Mouse (Mus musculus): ENCODE data around the gene Drd1. TPM values are rescaled to one million over a fixed set of nuclear protein-coding genes. Genes with fewer than 3 reads are reported as not detected.

The Drd1 gene
- polyA plus RNA-seq, 1 experiment from 2014 or later, result 1.7 TPM

DNA sequence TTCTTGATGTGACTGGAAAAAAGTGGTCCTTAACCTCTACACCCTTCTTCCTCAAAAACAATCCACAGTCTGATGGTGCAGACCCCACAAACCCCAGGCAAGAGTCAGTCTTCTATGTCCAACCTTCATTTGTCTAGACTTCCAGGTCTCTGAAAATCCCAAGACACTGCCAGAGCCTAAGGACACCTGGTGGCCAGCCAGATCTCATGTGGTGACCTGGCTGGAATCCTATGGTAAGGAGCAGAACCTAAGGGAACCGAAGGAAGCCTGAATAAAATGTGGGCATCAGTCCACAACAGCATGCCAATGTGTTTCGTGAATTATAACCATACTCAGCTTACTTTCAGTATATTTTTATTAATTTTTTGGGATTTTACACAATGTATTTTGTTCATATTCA, 15.2 kb downstream of the Drd1 start:
- Histone ChIP-seq H3K36me3 (ENCODE audit: control insufficient read depth, insufficient read depth, low read length) (no peaks in the 10 kb centered on the region), H3K27ac (replicated peaks; ENCODE audit: low read depth, low read length) (no peak overlapping the region), H3K4me2 (ENCODE audit: low read length) (no peak overlapping the region), H3K9me3 (ENCODE audit: control insufficient read depth, low read length) (no peaks in the 10 kb centered on the region), H3K4me1 (ENCODE audit: control insufficient read depth, insufficient read depth, low read length) (no peaks in the 10 kb centered on the region), H3K4me3 (replicated peaks; ENCODE audit: low read depth, low read length) (no peak overlapping the region), H3K9ac (replicated peaks; ENCODE audit: low read length) (no peak overlapping the region), H3K27me3 (ENCODE audit: control insufficient read depth, insufficient read depth, low read length) (no peaks in the 10 kb centered on the region)
- DNase-seq (no peak), ATAC-seq (ENCODE audit: low FRiP score, low TSS enrichment) (no peak)
- 94% methylated on average over 2 of the region's 2 CpGs for WGBS

GRCm38 (mm10) chr13:54037936-54038335, 17.6 kb downstream of the Drd1 start:
- Histone ChIP-seq H3K4me2 (ENCODE audit: low read length) (no peak overlapping the region), H3K9me3 (ENCODE audit: control insufficient read depth, low read length) (no peaks in the 10 kb centered on the region), H3K27me3 (ENCODE audit: control insufficient read depth, insufficient read depth, low read length) (no peaks in the 10 kb centered on the region), H3K9ac (replicated peaks; ENCODE audit: low read length) (no peak overlapping the region), H3K36me3 (ENCODE audit: control insufficient read depth, insufficient read depth, low read length) (no peaks in the 10 kb centered on the region), H3K4me3 (replicated peaks; ENCODE audit: low read depth, low read length) (no peak overlapping the region), H3K4me1 (ENCODE audit: control insufficient read depth, insufficient read depth, low read length) (no peaks in the 10 kb centered on the region), H3K27ac (replicated peaks; ENCODE audit: low read depth, low read length) (no peak overlapping the region)
- DNase-seq (no peak), ATAC-seq (ENCODE audit: low FRiP score, low TSS enrichment) (no peak)
- 84% methylated on average over 4 of the region's 4 CpGs for WGBS

DNA sequence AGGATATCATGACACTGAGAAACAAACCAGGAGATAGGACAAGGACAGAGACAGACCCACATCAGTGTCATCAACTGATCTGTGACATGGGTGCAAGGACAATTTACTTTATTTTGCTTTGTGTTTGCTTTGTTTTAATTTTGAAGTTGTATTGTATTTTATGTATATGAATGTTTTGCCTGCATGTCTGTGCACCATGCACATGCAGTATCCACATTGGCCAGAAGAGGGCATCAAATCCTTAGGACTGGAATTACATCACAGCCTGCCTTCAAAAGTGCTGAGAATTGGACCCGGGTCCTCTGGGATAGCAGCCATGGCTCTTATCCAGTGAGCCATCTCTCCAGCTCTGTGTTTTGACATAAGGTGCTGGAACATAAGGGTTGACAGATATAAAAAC, 20.0 kb downstream of the Drd1 start:
- H3K4me2 ChIP-seq (ENCODE audit: low read length), result no peak overlapping the region
- no peaks in the 10 kb centered on the region for H3K27me3 ChIP-seq (ENCODE audit: control insufficient read depth, insufficient read depth, low read length)
- no peak overlapping the region for H3K9ac ChIP-seq (replicated peaks; ENCODE audit: low read length)
- DNase-seq (no peak), ATAC-seq (ENCODE audit: low FRiP score, low TSS enrichment) (no peak)
- H3K9me3 ChIP-seq (ENCODE audit: control insufficient read depth, low read length), result no peaks in the 10 kb centered on the region
- H3K27ac ChIP-seq (replicated peaks; ENCODE audit: low read depth, low read length), result no peak overlapping the region
- no peaks in the 10 kb centered on the region for H3K36me3 ChIP-seq (ENCODE audit: control insufficient read depth, insufficient read depth, low read length)
- WGBS, result 75% methylated on average over 1 of the region's 1 CpGs
- no peak overlapping the region for H3K4me3 ChIP-seq (replicated peaks; ENCODE audit: low read depth, low read length)
- H3K4me1 ChIP-seq (ENCODE audit: control insufficient read depth, insufficient read depth, low read length), result no peaks in the 10 kb centered on the region

- H3K27me3 ChIP-seq (ENCODE audit: control insufficient read depth, insufficient read depth, low read length), result no peaks in the 10 kb centered on the region
- 84% methylated on average over 4 of the region's 4 CpGs for WGBS
- no peak overlapping the region for H3K4me3 ChIP-seq (replicated peaks; ENCODE audit: low read depth, low read length)
- no peaks in the 10 kb centered on the region for H3K36me3 ChIP-seq (ENCODE audit: control insufficient read depth, insufficient read depth, low read length)
- no peak for ATAC-seq (ENCODE audit: low FRiP score, low TSS enrichment)
- no peak overlapping the region for H3K9ac ChIP-seq (replicated peaks; ENCODE audit: low read length)
- H3K4me2 ChIP-seq (ENCODE audit: low read length), result no peak overlapping the region
- no peak overlapping the region for H3K27ac ChIP-seq (replicated peaks; ENCODE audit: low read depth, low read length)
- no peaks in the 10 kb centered on the region for H3K9me3 ChIP-seq (ENCODE audit: control insufficient read depth, low read length)
- no peak for DNase-seq
- no peaks in the 10 kb centered on the region for H3K4me1 ChIP-seq (ENCODE audit: control insufficient read depth, insufficient read depth, low read length)
These were observed 21.9 kb downstream of the Drd1 start for GRCm38 (mm10) chr13:54033653-54034052.

DNA sequence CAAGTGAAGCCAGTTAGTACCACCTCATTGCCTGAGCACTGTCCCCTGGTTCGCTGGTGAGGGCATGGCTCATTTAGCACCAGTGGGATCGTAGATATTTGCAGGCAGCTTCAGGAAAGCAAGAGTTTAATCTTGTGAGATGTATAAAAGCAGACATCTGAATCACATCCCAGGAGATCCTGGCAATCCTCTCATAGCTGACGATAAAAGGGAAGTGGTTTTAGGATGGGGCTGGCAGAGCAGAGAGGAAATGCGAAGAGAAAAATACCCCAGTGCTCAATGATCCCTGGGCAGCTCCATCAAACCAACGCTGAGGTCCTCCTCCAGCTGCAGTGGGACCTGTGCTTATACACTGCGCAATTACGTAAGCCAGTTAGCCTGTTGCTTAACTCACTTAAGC, 28.4 kb downstream of the Drd1 start:
- H3K27ac ChIP-seq (replicated peaks; ENCODE audit: low read depth, low read length), result no peak overlapping the region
- DNase-seq, result no peak
- ATAC-seq (ENCODE audit: low FRiP score, low TSS enrichment), result no peak
- no peaks in the 10 kb centered on the region for H3K9me3 ChIP-seq (ENCODE audit: control insufficient read depth, low read length)
- H3K36me3 ChIP-seq (ENCODE audit: control insufficient read depth, insufficient read depth, low read length), result no peaks in the 10 kb centered on the region
- H3K4me1 ChIP-seq (ENCODE audit: control insufficient read depth, insufficient read depth, low read length), result no peaks in the 10 kb centered on the region
- no peak overlapping the region for H3K9ac ChIP-seq (replicated peaks; ENCODE audit: low read length)
- H3K4me3 ChIP-seq (replicated peaks; ENCODE audit: low read depth, low read length), result no peak overlapping the region
- WGBS, result 80% methylated on average over 7 of the region's 7 CpGs
- no peak overlapping the region for H3K4me2 ChIP-seq (ENCODE audit: low read length)
- H3K27me3 ChIP-seq (ENCODE audit: control insufficient read depth, insufficient read depth, low read length), result no peaks in the 10 kb centered on the region

DNA sequence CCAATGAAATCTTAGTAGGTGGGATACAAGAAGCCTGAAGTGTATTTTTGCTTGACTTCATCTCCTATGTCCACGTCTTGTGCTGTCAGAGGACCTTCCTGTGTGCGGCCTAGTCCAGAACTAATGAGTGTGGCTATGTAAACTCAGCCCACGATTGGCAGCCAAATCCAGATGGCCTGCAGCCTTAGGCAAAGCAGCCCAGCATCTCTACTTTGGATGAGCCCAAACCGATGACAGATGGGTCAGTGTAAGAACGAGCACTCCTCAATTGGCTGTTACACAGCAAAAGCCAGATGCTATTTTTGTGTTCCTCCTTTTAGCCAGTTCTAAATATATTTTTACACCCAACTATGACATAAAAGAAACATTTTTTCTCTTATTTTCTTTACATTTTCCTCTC, 32.2 kb downstream of the Drd1 start:
- H3K36me3 ChIP-seq (ENCODE audit: control insufficient read depth, insufficient read depth, low read length), result no peaks in the 10 kb centered on the region
- no peaks in the 10 kb centered on the region for H3K9me3 ChIP-seq (ENCODE audit: control insufficient read depth, low read length)
- no peaks in the 10 kb centered on the region for H3K27me3 ChIP-seq (ENCODE audit: control insufficient read depth, insufficient read depth, low read length)
- no peak overlapping the region for H3K4me2 ChIP-seq (ENCODE audit: low read length)
- no peaks in the 10 kb centered on the region for H3K4me1 ChIP-seq (ENCODE audit: control insufficient read depth, insufficient read depth, low read length)
- H3K27ac ChIP-seq (replicated peaks; ENCODE audit: low read depth, low read length), result no peak overlapping the region
- no peak overlapping the region for H3K4me3 ChIP-seq (replicated peaks; ENCODE audit: low read depth, low read length)
- DNase-seq (no peak), ATAC-seq (ENCODE audit: low FRiP score, low TSS enrichment) (no peak)
- H3K9ac ChIP-seq (replicated peaks; ENCODE audit: low read length), result no peak overlapping the region
- WGBS, result 77% methylated on average over 5 of the region's 5 CpGs

GRCm38 (mm10) chr13:54008716-54009115, 46.8 kb downstream of the Drd1 start:
- 92% methylated on average over 4 of the region's 4 CpGs for WGBS
- Histone ChIP-seq H3K9me3 (ENCODE audit: control insufficient read depth, low read length) (no peaks in the 10 kb centered on the region), H3K27me3 (ENCODE audit: control insufficient read depth, insufficient read depth, low read length) (no peaks in the 10 kb centered on the region), H3K36me3 (ENCODE audit: control insufficient read depth, insufficient read depth, low read length) (no peaks in the 10 kb centered on the region), H3K4me2 (ENCODE audit: low read length) (no peak overlapping the region), H3K4me1 (ENCODE audit: control insufficient read depth, insufficient read depth, low read length) (no peaks in the 10 kb centered on the region), H3K27ac (replicated peaks; ENCODE audit: low read depth, low read length) (no peak overlapping the region), H3K4me3 (replicated peaks; ENCODE audit: low read depth, low read length) (no peak overlapping the region), H3K9ac (replicated peaks; ENCODE audit: low read length) (no peak overlapping the region)
- DNase-seq, result peak; percentile 16
- no peak for ATAC-seq (ENCODE audit: low FRiP score, low TSS enrichment)

Other genes starting within 250 kb of the Drd1 start
- 107 and 115 TPM in 2 replicates for gene Sfxn1, start 16.2 kb upstream of the Drd1 start, polyA plus RNA-seq (2014; fragmentation: Nextera tagmentation; extraction: Ambion mirVana)
- 0.63 and 0.78 TPM in 2 replicates for gene Hrh2, start 136.4 kb upstream of the Drd1 start, polyA plus RNA-seq (2014; fragmentation: Nextera tagmentation; extraction: Ambion mirVana)